Mouse (Mus musculus): Measurements from ENCODE around the gene Gnptab. TPM values are rescaled to one million over a fixed set of nuclear protein-coding genes. Genes with fewer than 3 reads are reported as not detected.

The Gnptab gene
- total and polyA plus RNA-seq, 2 experiments from 2014 or later, result 24.0 to 56.0 TPM

DNA sequence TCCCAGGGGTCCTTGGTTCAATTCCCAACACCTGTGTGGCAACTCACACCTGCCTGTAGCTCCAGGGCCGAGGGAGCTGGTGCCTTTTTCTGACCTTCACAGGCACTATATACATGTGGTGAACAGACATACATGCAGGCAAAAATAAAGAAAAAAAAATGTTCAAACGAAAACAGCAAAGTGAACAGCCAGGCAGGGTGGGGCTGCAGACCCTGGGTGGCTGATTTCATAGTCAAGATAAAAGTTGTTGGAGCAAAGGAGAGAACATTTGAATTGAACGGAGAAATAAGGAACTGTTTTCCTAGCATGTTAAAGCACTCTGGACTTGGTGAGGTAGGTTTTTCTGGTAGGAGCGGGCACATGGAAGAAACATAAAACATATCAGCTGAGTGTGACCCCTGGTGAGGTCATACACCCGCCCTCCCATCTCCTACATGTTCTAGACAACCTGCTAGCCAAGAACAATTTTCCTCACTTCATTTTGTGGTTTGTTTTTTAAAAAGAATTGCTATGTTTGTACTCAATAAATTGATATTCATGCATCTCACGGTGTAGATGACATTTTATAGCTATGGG, 19.8 kb downstream of the Gnptab start:
- no peak for TF ChIP-seq CTCF (IDR thresholded peaks at IDR 0.05)
- H3K27me3 ChIP-seq (ENCODE audit: insufficient read depth, low read length), result no peaks in the 10 kb centered on the region

GRCm38 (mm10) chr10:88399271-88399670, 20.3 kb downstream of the Gnptab start:
- no peaks in the 10 kb centered on the region for H3K4me1 ChIP-seq (ENCODE audit: insufficient read depth, low read length)
- no peak overlapping the region for H3K4me3 ChIP-seq (ENCODE audit: low read depth, low read length)
- H3K4me2 ChIP-seq (ENCODE audit: low read depth, low read length, poor library complexity, severe bottlenecking), result no peak overlapping the region
- no peak overlapping the region for H3K27ac ChIP-seq (ENCODE audit: low read depth, low read length)
- H3K9ac ChIP-seq (replicated peaks; ENCODE audit: low read length, poor library complexity, severe bottlenecking), result no peak overlapping the region
- no peaks in the 10 kb centered on the region for H3K36me3 ChIP-seq (ENCODE audit: insufficient read depth, low read length)
- TF ChIP-seq CTCF (IDR thresholded peaks at IDR 0.05), result no peak
- H3K9me3 ChIP-seq (ENCODE audit: low read length), result no peaks in the 10 kb centered on the region
- no peak for ATAC-seq (ENCODE audit: low FRiP score)
- no peak for DNase-seq (ENCODE audit: low spot score)
- WGBS, result 92% methylated on average over 5 of the region's 5 CpGs
- no peaks in the 10 kb centered on the region for H3K27me3 ChIP-seq (ENCODE audit: insufficient read depth, low read length)

More for the DNA sequence above, 19.8 kb downstream of the Gnptab start:
- Histone ChIP-seq H3K27ac (ENCODE audit: low read depth, low read length) (no peak overlapping the region), H3K4me2 (ENCODE audit: low read depth, low read length, poor library complexity, severe bottlenecking) (no peak overlapping the region), H3K9ac (replicated peaks; ENCODE audit: low read length, poor library complexity, severe bottlenecking) (no peak overlapping the region), H3K9me3 (ENCODE audit: low read length) (no peaks in the 10 kb centered on the region), H3K4me1 (ENCODE audit: insufficient read depth, low read length) (no peaks in the 10 kb centered on the region), H3K4me3 (ENCODE audit: low read depth, low read length) (no peak overlapping the region), H3K36me3 (ENCODE audit: insufficient read depth, low read length) (no peaks in the 10 kb centered on the region)
- ATAC-seq (ENCODE audit: low FRiP score) (no peak), DNase-seq (ENCODE audit: low spot score) (no peak)
- WGBS, result 93% methylated on average over 6 of the region's 6 CpGs

GRCm38 (mm10) chr10:88403021-88403420, 24.1 kb downstream of the Gnptab start:
- H3K4me1 ChIP-seq (ENCODE audit: insufficient read depth, low read length), result no peaks in the 10 kb centered on the region
- no peaks in the 10 kb centered on the region for H3K36me3 ChIP-seq (ENCODE audit: insufficient read depth, low read length)
- DNase-seq (ENCODE audit: low spot score), result no peak
- H3K9ac ChIP-seq (replicated peaks; ENCODE audit: low read length, poor library complexity, severe bottlenecking), result no peak overlapping the region
- TF ChIP-seq CTCF (IDR thresholded peaks at IDR 0.05), result no peak
- no peaks in the 10 kb centered on the region for H3K27me3 ChIP-seq (ENCODE audit: insufficient read depth, low read length)
- no peaks in the 10 kb centered on the region for H3K9me3 ChIP-seq (ENCODE audit: low read length)
- H3K27ac ChIP-seq (ENCODE audit: low read depth, low read length), result no peak overlapping the region
- H3K4me3 ChIP-seq (ENCODE audit: low read depth, low read length), result no peak overlapping the region
- ATAC-seq (ENCODE audit: low FRiP score), result no peak
- no peak overlapping the region for H3K4me2 ChIP-seq (ENCODE audit: low read depth, low read length, poor library complexity, severe bottlenecking)
- 96% methylated on average over 4 of the region's 4 CpGs for WGBS

GRCm38 (mm10) chr10:88404220-88404619, 25.3 kb downstream of the Gnptab start:
- TF ChIP-seq CTCF (IDR thresholded peaks at IDR 0.05), result no peak
- H3K4me2 ChIP-seq (ENCODE audit: low read depth, low read length, poor library complexity, severe bottlenecking), result no peak overlapping the region
- ATAC-seq (ENCODE audit: low FRiP score) (no peak), DNase-seq (ENCODE audit: low spot score) (no peak)
- H3K36me3 ChIP-seq (ENCODE audit: insufficient read depth, low read length), result no peaks in the 10 kb centered on the region
- H3K27me3 ChIP-seq (ENCODE audit: insufficient read depth, low read length), result no peaks in the 10 kb centered on the region
- H3K4me1 ChIP-seq (ENCODE audit: insufficient read depth, low read length), result no peaks in the 10 kb centered on the region
- WGBS, result 92% methylated on average over 6 of the region's 6 CpGs
- H3K9me3 ChIP-seq (ENCODE audit: low read length), result no peaks in the 10 kb centered on the region
- H3K4me3 ChIP-seq (ENCODE audit: low read depth, low read length), result no peak overlapping the region
- no peak overlapping the region for H3K9ac ChIP-seq (replicated peaks; ENCODE audit: low read length, poor library complexity, severe bottlenecking)
- H3K27ac ChIP-seq (ENCODE audit: low read depth, low read length), result no peak overlapping the region

DNA sequence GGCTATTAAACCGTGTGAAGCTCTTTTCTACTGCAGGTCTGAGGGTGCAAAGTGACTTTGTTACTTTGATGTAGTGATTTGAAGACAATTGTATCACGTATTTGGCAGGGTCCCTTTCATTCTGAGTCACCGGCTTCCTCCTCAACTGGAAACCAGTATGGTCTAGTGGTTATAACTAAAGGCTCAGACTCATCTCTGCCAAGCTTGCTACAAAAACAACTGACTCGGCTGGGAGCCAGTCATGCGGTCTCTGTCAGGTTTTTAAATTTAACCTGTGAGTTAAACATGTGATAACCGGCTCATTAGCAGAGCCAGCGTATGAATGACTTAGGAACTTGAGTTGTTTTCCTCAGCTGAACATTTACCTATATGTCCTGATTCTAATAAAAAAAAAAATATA, 26.9 kb downstream of the Gnptab start:
- Histone ChIP-seq H3K4me1 (ENCODE audit: insufficient read depth, low read length) (no peaks in the 10 kb centered on the region), H3K9me3 (ENCODE audit: low read length) (no peaks in the 10 kb centered on the region), H3K27me3 (ENCODE audit: insufficient read depth, low read length) (no peaks in the 10 kb centered on the region), H3K9ac (replicated peaks; ENCODE audit: low read length, poor library complexity, severe bottlenecking) (no peak overlapping the region), H3K27ac (ENCODE audit: low read depth, low read length) (no peak overlapping the region), H3K36me3 (ENCODE audit: insufficient read depth, low read length) (no peaks in the 10 kb centered on the region), H3K4me3 (ENCODE audit: low read depth, low read length) (no peak overlapping the region), H3K4me2 (ENCODE audit: low read depth, low read length, poor library complexity, severe bottlenecking) (no peak overlapping the region)
- no peak for DNase-seq (ENCODE audit: low spot score)
- WGBS, result 78% methylated on average over 7 of the region's 7 CpGs
- no peak for TF ChIP-seq CTCF (IDR thresholded peaks at IDR 0.05)
- ATAC-seq (ENCODE audit: low FRiP score), result no peak

DNA sequence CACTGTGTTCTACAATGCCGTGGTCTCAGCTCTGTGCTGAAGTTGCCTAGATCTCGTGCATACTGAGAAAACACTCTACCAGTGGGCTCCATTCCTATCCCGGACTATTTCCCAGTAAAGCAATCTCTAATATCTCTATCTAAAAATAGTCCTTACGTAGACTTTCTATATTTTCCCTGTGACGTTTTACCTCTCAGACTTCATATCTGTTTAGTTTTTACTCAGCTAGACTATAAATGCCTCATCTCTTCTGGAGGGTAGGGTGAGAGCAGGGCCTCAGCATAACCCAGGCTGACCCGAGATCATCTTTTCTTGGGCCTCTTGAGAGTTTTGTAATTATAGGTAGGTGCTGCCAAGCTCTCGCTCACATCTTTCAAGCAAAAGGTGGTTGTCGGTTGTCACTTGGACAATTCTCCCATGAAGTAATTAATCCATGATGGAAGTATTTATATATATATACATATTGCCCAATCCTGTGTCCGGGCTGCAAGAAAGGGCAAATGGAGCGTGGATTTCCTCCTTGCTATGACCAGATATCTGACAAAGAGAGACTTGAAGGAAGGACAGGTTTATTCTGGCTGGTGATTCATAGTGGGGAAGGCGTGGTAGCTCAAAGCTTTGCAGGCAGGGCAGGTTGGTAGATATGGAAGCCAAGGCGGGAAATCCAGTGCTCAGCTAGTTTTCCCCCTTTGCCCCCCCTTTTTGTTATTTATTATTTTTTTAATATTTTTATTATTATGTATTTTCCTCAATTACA, 29.1 kb downstream of the Gnptab start:
- no peak for DNase-seq (ENCODE audit: low spot score)
- WGBS, result 95% methylated on average over 12 of the region's 12 CpGs
- no peaks in the 10 kb centered on the region for H3K4me1 ChIP-seq (ENCODE audit: insufficient read depth, low read length)
- H3K36me3 ChIP-seq (ENCODE audit: insufficient read depth, low read length), result no peaks in the 10 kb centered on the region
- no peak overlapping the region for H3K9ac ChIP-seq (replicated peaks; ENCODE audit: low read length, poor library complexity, severe bottlenecking)
- no peak overlapping the region for H3K4me2 ChIP-seq (ENCODE audit: low read depth, low read length, poor library complexity, severe bottlenecking)
- H3K9me3 ChIP-seq (ENCODE audit: low read length), result no peaks in the 10 kb centered on the region
- TF ChIP-seq CTCF (IDR thresholded peaks at IDR 0.05), result no peak
- no peak overlapping the region for H3K4me3 ChIP-seq (ENCODE audit: low read depth, low read length)
- H3K27me3 ChIP-seq (ENCODE audit: insufficient read depth, low read length), result no peaks in the 10 kb centered on the region
- ATAC-seq (ENCODE audit: low FRiP score), result no peak
- no peak overlapping the region for H3K27ac ChIP-seq (ENCODE audit: low read depth, low read length)

Measured in midbrain, postnatal 0 days (tissue).